Comparison of ENCODE assay signal across 8 mouse cellular contexts in genomic region chr11:102555400-102556030, GRCm38 (mm10). TPM values are rescaled to one million over a fixed set of nuclear protein-coding genes. Genes with fewer than 3 reads are reported as not detected.
DNase-seq lines count a peak whose midpoint lies in the region; ATAC-seq and TF ChIP-seq lines count a peak whose summit lies in the region.

No protein-coding gene starts in this region.

- intact Hi-C loops in gastrocnemius, adult 2 months (cut with DNase I), result loop anchor here (5.0 to 10.0 kb wide), 2 partner anchors 63 to 261 kb away; partner anchors contain the start of gene Atxn7l3
- intact Hi-C loops in gastrocnemius, postnatal 36 days (cut with DNase I), result no loop called here
- intact Hi-C loops in heart, postnatal 14 days (cut with DNase I), result loop anchor here (5.0 to 10.0 kb wide), 2 partner anchors 68 to 241 kb away; partner anchors contain the start of gene Ubtf

- H3K9ac ChIP-seq in liver, postnatal 0 days (replicated peaks), result peak overlapping the region; percentile 97

- H3K27ac ChIP-seq in gastrocnemius, adult 2 months, result peak overlapping the region; percentile 97
- H3K27ac ChIP-seq in liver, postnatal 0 days (ENCODE audit: low read depth), result peak overlapping the region; percentile 92

- no peaks in the 10 kb centered on the region for H3K27me3 ChIP-seq in liver, postnatal 0 days (ENCODE audit: insufficient read depth, low read length)

- H3K4me2 ChIP-seq in liver, postnatal 0 days (ENCODE audit: low read depth, low read length), result peak overlapping the region; percentile 86

- no peaks in the 10 kb centered on the region; the same call in 1 of the 2 replicates for H3K36me3 ChIP-seq in liver, postnatal 0 days (replicated peaks; ENCODE audit: insufficient read depth, low read length)

- H3K4me3 ChIP-seq in gastrocnemius, adult 2 months, result peak overlapping the region; percentile 98
- H3K4me3 ChIP-seq in liver, postnatal 0 days (ENCODE audit: low read depth, low read length), result peak overlapping the region; percentile 93

- no peak for TF ChIP-seq EP300 in liver, postnatal 0 days (IDR thresholded peaks at IDR 0.05; ENCODE audit: low read depth)

- H3K4me1 ChIP-seq in liver, postnatal 0 days (ENCODE audit: insufficient read depth), result peaks cover 11% of the 10 kb centered on the region

- H3K9me3 ChIP-seq in liver, postnatal 0 days (ENCODE audit: low read length), result no peaks in the 10 kb centered on the region

- peak; percentile 50 for ATAC-seq in liver, postnatal 0 days

- TF ChIP-seq CTCF in gastrocnemius, adult 2 months (IDR thresholded peaks at IDR 0.05), result no peak
- no peak for TF ChIP-seq CTCF in liver, postnatal 0 days (IDR thresholded peaks at IDR 0.05; ENCODE audit: low read depth)

- WGBS in liver, postnatal 0 days (ENCODE audit: insufficient replicate concordance), result under 1% methylated on average over 38 of the region's 39 CpGs

- peak; percentile 61 for DNase-seq in gastrocnemius, adult 2 months
- no peak for DNase-seq in gastrocnemius, postnatal 36 days
- DNase-seq in right cerebral cortex, postnatal 14 days, result peak; percentile 54
- DNase-seq in right cerebral cortex, postnatal 36 days (ENCODE audit: low spot score in 2 of 2), result no peak
- DNase-seq in heart, postnatal 14 days, result peak; percentile 57 to 62
- DNase-seq in liver, postnatal 0 days, result no peak
- DNase-seq in retina, embryonic 14.5 days (ENCODE audit: low spot score), result no peak
- DNase-seq in spleen, postnatal 4 days (ENCODE audit: low spot score in 2 of 2), result no peak

RNA-seq across cellular contexts. Expression of gene Gpatch8, which starts 0.7 kb away (rescaled TPM):
- 10 to 100 TPM; 23.7 to 26.8 TPM for total RNA-seq in gastrocnemius, adult 2 months (2021)
- 10 to 100 TPM; 20.2 to 24.4 TPM for total RNA-seq in gastrocnemius, postnatal 36 days (2021)
- total RNA-seq in heart, postnatal 14 days (2021), result 10 to 100 TPM; 24.7 to 25.7 TPM
- polyA plus RNA-seq in liver, postnatal 0 days (2015; fragmentation: Nextera tagmentation; extraction: Ambion mirVana), result 11.1 and 12.2 TPM in 2 replicates

RNA-seq across cellular contexts. Expression of gene Gm11627, which starts 23.7 kb away (rescaled TPM):
- total RNA-seq in gastrocnemius, adult 2 months (2021), result not detected
- not detected for total RNA-seq in gastrocnemius, postnatal 36 days (2021)
- total RNA-seq in heart, postnatal 14 days (2021), result 1 to 10 TPM in 1 of 2 experiments, under 1 TPM in 1; 0.69 to 1.8 TPM
- not detected in 2 replicates for polyA plus RNA-seq in liver, postnatal 0 days (2015; fragmentation: Nextera tagmentation; extraction: Ambion mirVana)

RNA-seq across cellular contexts. Expression of gene Fzd2, which starts 48.7 kb away (rescaled TPM):
- 1 to 10 TPM; 1.2 to 2.1 TPM for total RNA-seq in gastrocnemius, adult 2 months (2021)
- total RNA-seq in gastrocnemius, postnatal 36 days (2021), result 1 to 10 TPM; 1.3 to 2.4 TPM
- 1 to 10 TPM; 5.6 to 7.3 TPM for total RNA-seq in heart, postnatal 14 days (2021)
- 0.17 and 0.22 TPM in 2 replicates for polyA plus RNA-seq in liver, postnatal 0 days (2015; fragmentation: Nextera tagmentation; extraction: Ambion mirVana)

Comparison
In these comparisons a context has a peak if more than half of its experiments do, and no peak if none do; other contexts are left out.
1. DNase-seq: peak in gastrocnemius, adult 2 months (single experiment), right cerebral cortex, postnatal 14 days (single experiment) and heart, postnatal 14 days (2 of 2); none in gastrocnemius, postnatal 36 days (0 of 2), right cerebral cortex, postnatal 36 days (0 of 2), liver, postnatal 0 days (single experiment), retina, embryonic 14.5 days (single experiment) and spleen, postnatal 4 days (0 of 2).